Mouse (Mus musculus) forebrain, embryonic 14.5 days (tissue): ENCODE data around the gene Chmp3. TPM values are rescaled to one million over a fixed set of nuclear protein-coding genes. Genes with fewer than 3 reads are reported as not detected.

Experiments
- ATAC-seq: fragments of 200-750 bp; cut with Nextera tagmentation; 2 replicates; pipeline ENCODE4 v1.8.0; 2017; ENCODE audit warnings: mild to moderate bottlenecking, moderate library complexity
- DNase-seq: peaks from one replicate; pipeline ENCODE4 v3.0.0-alpha.2; 2015; ENCODE audit warnings: low spot score
- H3K27ac ChIP-seq: fragments of 300-500 bp; sonication (generic); 2 replicates; pipeline ENCODE4 v1.5.1; 2014; ENCODE audit warnings: low read depth, mild to moderate bottlenecking, control low read depth, low read length, moderate library complexity
- H3K27me3 ChIP-seq: fragments of 300-500 bp; sonication (generic); replicated peaks from 2 replicates; pipeline ENCODE4 v1.6.1; 2014; ENCODE audit warnings: low read length, control low read depth, mixed read lengths; ENCODE audit not compliant: control insufficient read depth, insufficient read depth
- H3K36me3 ChIP-seq: fragments of 300-500 bp; sonication (generic); 2 replicates; pipeline ENCODE4 v1.6.1; 2014; ENCODE audit warnings: low read length, control low read depth; ENCODE audit not compliant: control insufficient read depth, insufficient read depth
- H3K4me1 ChIP-seq: fragments of 300-500 bp; sonication (generic); 2 replicates; pipeline ENCODE4 v1.6.1; 2014; ENCODE audit warnings: antibody characterized with exemption, low read length, control low read depth; ENCODE audit not compliant: control insufficient read depth, insufficient read depth
- H3K4me2 ChIP-seq: fragments of 300-500 bp; sonication (generic); 2 replicates; pipeline ENCODE4 v1.6.1; 2014; ENCODE audit warnings: mild to moderate bottlenecking, control low read depth, low read length
- H3K4me3 ChIP-seq: fragments of 300-500 bp; sonication (generic); 2 replicates; pipeline ENCODE4 v1.5.1; 2014; ENCODE audit warnings: low read depth, low read length, control low read depth
- H3K9ac ChIP-seq: fragments of 300-500 bp; sonication (generic); 2 replicates; pipeline ENCODE4 v1.6.1; 2014; ENCODE audit warnings: mild to moderate bottlenecking, low read length, control low read depth, moderate library complexity
- H3K9me3 ChIP-seq: fragments of 300-500 bp; sonication (generic); replicated peaks from 2 replicates; pipeline ENCODE4 v1.6.1; 2016; ENCODE audit warnings: low read length, control low read depth, mixed read lengths; ENCODE audit not compliant: control insufficient read depth
- WGBS: fragments of 180-500 bp; shearing (Covaris S2); extraction: QIAGEN DNeasy Blood & Tissue Kit; methylation state at CpG from one replicate; pipeline ENCODE4 v1.1.7; 2014; 5-methylcytosine and 5-hydroxymethylcytosine counted together
- polyA plus RNA-seq: library from polyadenylated mRNA; unstranded; fragments of >200 nt; fragmentation: Nextera tagmentation; extraction: Ambion mirVana; gene quantifications from 2 replicates; pipeline ENCODE4 v1.2.1, GENCODE M21; 2014

Gene Chmp3
- 58.8 and 70.6 TPM in 2 replicates for polyA plus RNA-seq

DNA sequence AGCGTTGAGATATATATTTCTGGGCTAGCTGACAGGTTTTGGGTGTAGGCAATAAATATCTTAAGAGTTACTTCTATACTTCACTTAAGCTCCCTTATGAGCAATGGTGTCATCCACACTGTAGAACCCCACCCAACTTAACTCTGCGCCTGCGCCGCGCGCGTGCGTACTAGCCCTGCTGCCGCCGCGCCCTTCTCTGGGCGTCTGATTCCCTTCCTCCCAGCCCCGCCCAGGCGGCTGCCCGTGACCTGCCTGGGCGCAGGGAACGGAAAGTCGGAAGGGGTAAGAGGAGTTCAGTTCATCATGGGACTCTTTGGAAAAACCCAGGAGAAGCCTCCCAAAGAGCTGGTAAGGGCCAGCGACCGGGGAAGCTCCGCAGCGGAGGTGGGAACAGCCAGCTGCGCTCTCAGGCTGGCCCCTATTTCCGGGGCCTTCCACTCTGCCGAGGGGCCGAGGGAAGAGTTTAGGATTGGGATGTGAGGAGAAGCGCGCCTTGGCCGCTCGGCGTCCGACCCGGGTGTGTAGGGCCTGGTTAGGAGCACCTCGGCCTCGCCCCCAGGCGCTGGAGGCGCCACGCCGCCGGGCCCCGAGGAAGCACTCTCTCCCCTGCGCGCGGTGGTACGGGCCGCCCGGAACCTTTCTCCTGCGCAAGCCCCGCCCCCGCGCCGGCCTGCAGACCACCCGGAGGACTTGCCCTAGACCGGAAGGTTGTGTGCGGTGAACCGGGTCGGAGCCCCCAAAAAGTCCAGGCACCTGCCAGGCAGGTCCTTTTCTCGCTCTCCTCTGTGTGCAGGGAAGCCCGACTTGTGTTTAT, at the start of gene Chmp3:
TSS of gene Chmp3 (plus strand) at position 112 of the 814 bp plus-strand sequence.
- H3K36me3 ChIP-seq: no peaks in the 10 kb centered on the region
- DNase-seq: peak; percentile 94

DNA sequence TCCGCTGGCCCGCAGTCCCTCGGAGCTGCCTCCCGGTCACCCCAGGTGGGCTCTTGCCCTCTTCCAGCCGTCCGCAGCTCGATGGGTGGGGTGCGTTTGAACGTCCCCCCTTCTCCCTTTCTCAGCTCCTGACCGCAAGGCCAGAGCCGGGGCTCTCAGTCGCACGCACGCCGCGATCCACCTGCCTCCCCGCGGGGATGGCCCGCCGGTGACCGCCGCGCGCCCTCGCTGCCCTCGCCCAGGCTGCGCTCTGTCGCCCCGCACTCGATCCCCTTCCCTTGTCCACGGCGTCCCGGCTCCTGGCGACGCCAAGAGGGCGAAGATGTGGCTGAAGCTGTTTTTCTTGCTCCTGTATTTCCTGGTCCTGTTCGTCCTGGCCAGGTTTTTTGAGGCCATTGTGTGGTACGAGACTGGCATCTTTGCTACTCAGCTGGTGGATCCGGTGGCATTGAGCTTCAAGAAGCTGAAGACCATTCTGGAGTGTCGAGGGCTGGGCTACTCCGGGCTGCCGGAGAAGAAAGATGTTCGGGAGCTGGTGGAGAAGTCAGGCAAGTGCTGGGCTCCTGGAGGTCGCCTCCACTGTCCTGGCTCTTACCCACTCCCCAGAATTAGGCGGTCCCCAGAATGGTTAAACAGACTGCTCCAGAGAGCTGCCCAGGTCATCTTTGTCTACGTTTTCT, 49.1 kb upstream of the Chmp3 start:
- ATAC-seq (peak; percentile 1; the same call in 1 of the 2 replicates), DNase-seq (peak; percentile 55)
- Histone ChIP-seq H3K4me1 (peaks cover 12% of the 10 kb centered on the region), H3K27me3 (no peaks in the 10 kb centered on the region), H3K36me3 (peaks cover 3% of the 10 kb centered on the region; the same call in 1 of the 2 replicates), H3K9me3 (no peaks in the 10 kb centered on the region), H3K4me3 (peak overlapping the region; percentile 82), H3K4me2 (peak overlapping the region; percentile 66), H3K27ac (peak overlapping the region; percentile 98), H3K9ac (peak overlapping the region; percentile 100)
- under 1% methylated on average over 44 of the region's 46 CpGs for WGBS

More for the DNA sequence above, at the start of gene Chmp3:
- Histone ChIP-seq H3K4me3 (peak within 1 kb of the TSS; percentile 80), H3K4me1 (0 out of 2 replicates have a peak, but pooled peaks cover 6% of the 10 kb centered on the region), H3K27me3 (no peaks in the 10 kb centered on the region), H3K27ac (peak within 1 kb of the TSS; percentile 95), H3K4me2 (peak within 1 kb of the TSS; percentile 77), H3K9ac (peak within 1 kb of the TSS; percentile 95), H3K9me3 (no peaks in the 10 kb centered on the region)
- ATAC-seq: peak; percentile 98
- under 1% methylated on average over 53 of the region's 59 CpGs for WGBS

DNA sequence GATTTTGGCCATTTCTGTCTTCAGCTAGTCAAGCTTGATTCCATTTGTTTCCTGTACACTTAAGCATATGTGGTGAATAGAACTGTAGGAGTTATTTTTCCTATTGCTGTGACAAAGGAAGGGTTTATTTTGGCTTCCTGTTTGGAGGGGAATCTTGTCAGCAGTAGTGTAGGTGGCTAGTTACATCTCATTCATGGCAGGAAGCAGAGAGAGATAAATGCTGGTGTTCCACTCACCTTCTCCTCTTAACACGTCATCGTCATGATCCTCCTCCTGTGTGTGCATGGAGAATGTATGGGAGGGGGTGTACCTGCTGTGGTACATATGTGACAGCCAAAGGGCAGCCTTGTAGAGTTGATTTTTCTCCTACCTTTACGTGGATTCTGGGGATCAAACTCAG, 43.0 kb upstream of the Chmp3 start:
- Histone ChIP-seq H3K27me3 (no peaks in the 10 kb centered on the region), H3K4me3 (no peak overlapping the region), H3K4me2 (no peak overlapping the region), H3K4me1 (peaks cover 9% of the 10 kb centered on the region), H3K9ac (no peak overlapping the region), H3K27ac (no peak overlapping the region), H3K9me3 (no peaks in the 10 kb centered on the region), H3K36me3 (peaks cover 27% of the 10 kb centered on the region)
- ATAC-seq (no peak), DNase-seq (no peak)
- WGBS: 89% methylated on average over 3 of the region's 3 CpGs

DNA sequence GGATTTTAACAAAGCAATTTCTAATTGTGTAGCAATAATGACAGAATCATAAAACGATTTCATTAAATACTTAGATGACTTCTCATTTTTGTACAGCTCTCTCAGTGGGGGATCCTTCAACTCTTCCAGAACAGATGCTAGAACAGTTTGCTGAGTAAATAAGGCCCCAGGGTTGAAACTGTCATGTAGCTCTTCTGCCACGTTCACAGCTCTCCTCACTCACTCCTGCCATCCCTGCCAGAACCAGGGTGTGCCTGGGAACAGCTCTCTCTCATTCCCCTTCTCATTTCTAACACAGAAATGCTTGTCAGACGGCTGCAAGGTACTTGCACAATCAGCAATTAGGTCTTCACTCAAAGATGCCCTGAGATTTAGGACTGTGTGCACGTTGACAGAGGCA, 40.6 kb upstream of the Chmp3 start:
- no peak overlapping the region for H3K4me2 ChIP-seq
- WGBS: 54% methylated on average over 4 of the region's 4 CpGs
- no peaks in the 10 kb centered on the region for H3K27me3 ChIP-seq
- no peaks in the 10 kb centered on the region for H3K9me3 ChIP-seq
- ATAC-seq (no peak; the same call in 1 of the 2 replicates), DNase-seq (peak; percentile 50)
- no peak overlapping the region for H3K27ac ChIP-seq
- no peak overlapping the region for H3K9ac ChIP-seq
- H3K36me3 ChIP-seq: peaks cover 34% of the 10 kb centered on the region
- no peaks in the 10 kb centered on the region for H3K4me1 ChIP-seq
- no peak overlapping the region for H3K4me3 ChIP-seq

DNA sequence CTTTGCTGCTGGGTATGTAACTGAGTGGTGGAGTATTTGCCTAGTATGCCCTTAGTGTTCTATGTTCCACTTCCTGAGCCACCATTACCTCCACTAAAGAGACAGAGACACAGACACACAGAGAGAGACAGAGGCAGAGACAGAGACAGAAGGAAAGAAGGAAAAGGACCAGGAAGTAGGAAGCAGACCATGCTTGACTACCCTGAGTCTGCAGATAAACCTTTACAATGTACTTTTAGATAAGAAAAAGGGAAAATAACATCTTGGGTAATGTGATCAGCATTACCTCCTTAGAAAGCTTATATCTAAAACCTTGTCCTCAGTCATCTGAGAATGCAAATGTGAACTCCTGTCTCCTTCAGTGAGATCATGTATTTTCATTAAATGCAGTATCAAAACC, 39.9 kb upstream of the Chmp3 start:
- H3K27me3 ChIP-seq: no peaks in the 10 kb centered on the region
- H3K4me1 ChIP-seq: no peaks in the 10 kb centered on the region
- no peak overlapping the region for H3K4me2 ChIP-seq
- no peak overlapping the region for H3K9ac ChIP-seq
- no peak for ATAC-seq
- no peak overlapping the region for H3K4me3 ChIP-seq
- H3K9me3 ChIP-seq: no peaks in the 10 kb centered on the region
- no peak overlapping the region for H3K27ac ChIP-seq
- DNase-seq: no peak
- H3K36me3 ChIP-seq: peaks cover 38% of the 10 kb centered on the region

DNA sequence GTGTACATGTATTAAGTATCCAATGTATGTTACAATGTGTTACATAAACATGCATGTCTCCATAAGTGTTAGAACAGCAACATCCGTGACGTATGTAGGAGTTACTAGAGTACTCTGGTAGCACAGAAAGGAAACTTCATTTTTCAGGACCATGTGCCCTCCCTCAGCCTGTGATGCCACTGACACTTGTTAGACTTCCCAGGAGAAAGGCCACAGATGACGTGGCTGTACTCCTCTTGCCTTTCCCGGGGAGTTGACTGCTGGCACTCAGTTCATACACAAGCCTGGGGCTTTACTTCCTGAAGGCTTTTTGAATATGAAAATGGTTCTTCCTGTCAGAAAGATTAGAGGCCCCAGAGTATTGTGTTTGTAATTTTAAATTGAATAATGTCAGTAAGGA, 39.5 kb upstream of the Chmp3 start:
- DNase-seq (no peak), ATAC-seq (no peak)
- peaks cover 41% of the 10 kb centered on the region for H3K36me3 ChIP-seq
- WGBS: 85% methylated on average over 4 of the region's 4 CpGs
- H3K4me2 ChIP-seq: no peak overlapping the region
- no peaks in the 10 kb centered on the region for H3K9me3 ChIP-seq
- H3K4me1 ChIP-seq: no peaks in the 10 kb centered on the region
- no peaks in the 10 kb centered on the region for H3K27me3 ChIP-seq
- no peak overlapping the region for H3K9ac ChIP-seq
- no peak overlapping the region for H3K4me3 ChIP-seq
- no peak overlapping the region for H3K27ac ChIP-seq

DNA sequence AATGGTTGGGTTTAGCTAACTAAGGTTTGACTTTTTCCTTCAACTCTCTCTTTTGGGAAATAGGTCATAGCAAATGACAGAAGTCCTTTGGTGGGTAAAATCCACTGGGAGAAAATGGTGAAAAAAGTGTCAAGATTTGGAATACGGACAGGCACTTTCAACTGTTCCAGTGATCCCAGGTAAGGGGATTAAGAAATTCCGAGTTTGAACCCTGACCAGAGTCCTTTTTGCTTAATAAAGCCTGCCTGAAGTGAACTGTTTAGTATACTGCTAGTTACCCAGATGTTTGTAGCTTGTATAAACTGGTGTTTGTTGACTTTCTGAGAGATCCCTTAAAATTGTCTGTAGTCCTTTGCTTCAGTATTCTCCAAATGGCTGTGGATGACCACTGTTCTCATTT, 37.9 kb upstream of the Chmp3 start:
- no peak for ATAC-seq
- Histone ChIP-seq H3K4me1 (no peaks in the 10 kb centered on the region), H3K27ac (no peak overlapping the region), H3K27me3 (no peaks in the 10 kb centered on the region), H3K9me3 (no peaks in the 10 kb centered on the region), H3K9ac (no peak overlapping the region), H3K4me2 (no peak overlapping the region), H3K36me3 (peaks cover 44% of the 10 kb centered on the region), H3K4me3 (no peak overlapping the region)
- WGBS: 94% methylated on average over 2 of the region's 2 CpGs
- no peak for DNase-seq

DNA sequence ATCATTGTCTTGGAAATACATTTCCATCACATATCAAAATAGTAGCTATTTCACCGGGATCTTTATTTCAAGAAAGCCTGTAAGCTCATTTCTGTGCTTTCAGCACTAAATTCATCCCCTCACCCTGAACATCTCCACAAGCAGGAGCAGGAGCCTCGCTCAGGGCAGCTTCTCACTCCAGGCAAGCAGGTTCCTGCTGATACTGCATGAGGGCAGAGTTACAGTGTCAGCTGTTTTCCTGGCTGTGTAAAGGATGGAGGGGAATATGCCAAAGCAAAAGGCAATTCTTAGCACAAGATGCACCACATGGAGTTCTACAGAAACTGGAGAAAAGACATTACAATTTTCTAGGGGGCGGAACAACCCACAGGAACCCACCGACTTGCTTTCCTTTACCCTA, 24.1 kb upstream of the Chmp3 start:
- no peak overlapping the region for H3K9ac ChIP-seq
- 90% methylated on average over 4 of the region's 4 CpGs for WGBS
- no peak overlapping the region for H3K4me2 ChIP-seq
- H3K4me3 ChIP-seq: no peak overlapping the region
- H3K4me1 ChIP-seq: no peaks in the 10 kb centered on the region
- no peaks in the 10 kb centered on the region for H3K27me3 ChIP-seq
- no peaks in the 10 kb centered on the region; the same call in 1 of the 2 replicates for H3K36me3 ChIP-seq
- H3K9me3 ChIP-seq: no peaks in the 10 kb centered on the region
- no peak overlapping the region for H3K27ac ChIP-seq
- no peak for DNase-seq
- ATAC-seq: no peak

DNA sequence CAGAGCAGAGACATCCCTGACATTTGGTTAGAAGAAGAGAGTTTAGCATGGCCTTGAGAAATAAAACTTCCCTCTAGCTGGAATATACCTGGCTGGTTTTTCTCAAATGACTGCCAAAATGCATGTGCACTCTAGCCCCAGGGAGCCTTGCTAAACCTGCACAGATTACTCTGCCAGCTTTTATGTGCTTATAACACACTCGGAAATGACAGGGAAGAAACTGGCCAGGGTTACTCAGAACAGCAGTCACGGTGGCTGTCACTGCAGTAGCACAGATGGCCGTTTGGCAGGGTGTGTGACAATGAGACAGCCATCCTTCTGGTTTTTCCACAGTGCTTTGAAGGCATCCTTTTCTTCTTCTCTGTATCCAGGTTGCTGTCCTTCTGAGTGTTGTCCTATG, 18.0 kb upstream of the Chmp3 start:
- Histone ChIP-seq H3K4me2 (no peak overlapping the region), H3K4me3 (no peak overlapping the region), H3K4me1 (no peaks in the 10 kb centered on the region), H3K27me3 (no peaks in the 10 kb centered on the region), H3K27ac (no peak overlapping the region), H3K9me3 (no peaks in the 10 kb centered on the region), H3K9ac (no peak overlapping the region), H3K36me3 (no peaks in the 10 kb centered on the region)
- DNase-seq (peak; percentile 72), ATAC-seq (peak; percentile 67; the same call in 1 of the 2 replicates)
- 43% methylated on average over 3 of the region's 3 CpGs for WGBS
